Mouse (Mus musculus): ENCODE measurements around the gene Crx. TPM values are rescaled to one million over a fixed set of nuclear protein-coding genes. Genes with fewer than 3 reads are reported as not detected.

The Crx gene
- polyA plus RNA-seq, 1 experiment, result not detected

GRCm38 (mm10) chr7:15905861-15906260 lies 26.1 kb upstream of the Crx start:
- H3K27ac ChIP-seq (replicated peaks; ENCODE audit: low read depth, low read length), result no peak overlapping the region
- H3K4me3 ChIP-seq (ENCODE audit: insufficient read depth, low read depth, low read length), result no peak overlapping the region
- no peaks in the 10 kb centered on the region for H3K4me1 ChIP-seq (ENCODE audit: control insufficient read depth, insufficient read depth, insufficient read length, low read length)

DNA sequence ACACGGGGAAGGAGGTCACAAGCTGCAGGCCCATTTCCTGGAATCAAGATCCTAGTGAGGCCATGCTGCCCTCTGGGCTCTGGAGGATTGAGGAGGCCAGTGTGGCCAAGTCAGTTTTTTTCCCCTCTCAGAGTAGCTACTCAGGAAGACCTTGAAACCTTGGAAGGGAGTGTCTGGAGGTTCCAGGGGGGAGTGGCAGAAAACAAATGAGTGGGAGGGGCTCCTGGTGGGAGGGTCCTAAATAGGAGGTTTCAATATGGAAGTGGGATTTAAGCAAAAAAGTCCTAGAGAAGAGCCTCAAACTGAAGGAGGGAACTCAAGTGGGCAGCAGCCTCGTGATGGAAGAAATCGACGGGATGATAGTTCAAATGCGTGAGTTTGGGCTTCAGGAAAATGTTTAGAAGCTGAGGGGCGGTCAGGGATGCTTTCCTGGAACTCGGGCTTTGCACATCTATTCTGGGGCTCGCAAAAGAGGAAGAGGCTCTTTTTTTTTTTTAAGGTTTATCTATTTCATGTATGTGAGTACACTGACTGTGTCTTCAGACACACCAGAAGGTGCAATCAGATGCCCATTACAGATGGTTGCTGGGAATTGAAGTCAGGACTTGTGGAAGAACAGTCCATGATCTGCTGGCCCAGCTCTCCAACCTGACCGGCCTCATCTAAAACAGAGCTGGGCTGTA lies 21.7 kb upstream of the Crx start:
- H3K4me3 ChIP-seq (ENCODE audit: insufficient read depth, low read depth, low read length), result no peak overlapping the region
- H3K4me1 ChIP-seq (ENCODE audit: control insufficient read depth, insufficient read depth, insufficient read length, low read length), result no peaks in the 10 kb centered on the region
- no peak overlapping the region for H3K27ac ChIP-seq (replicated peaks; ENCODE audit: low read depth, low read length)

- no peaks in the 10 kb centered on the region for H3K4me1 ChIP-seq (ENCODE audit: control insufficient read depth, insufficient read depth, insufficient read length, low read length)
- no peak overlapping the region for H3K4me3 ChIP-seq (ENCODE audit: insufficient read depth, low read depth, low read length)
- H3K27ac ChIP-seq (replicated peaks; ENCODE audit: low read depth, low read length), result no peak overlapping the region
Measured at GRCm38 (mm10) chr7:15894251-15894650, 14.5 kb upstream of the Crx start.

GRCm38 (mm10) chr7:15884127-15884526 lies 4.4 kb upstream of the Crx start:
- no peak overlapping the region for H3K27ac ChIP-seq (replicated peaks; ENCODE audit: low read depth, low read length)
- H3K4me3 ChIP-seq (ENCODE audit: insufficient read depth, low read depth, low read length), result no peak overlapping the region
- H3K4me1 ChIP-seq (ENCODE audit: control insufficient read depth, insufficient read depth, insufficient read length, low read length), result no peaks in the 10 kb centered on the region

GRCm38 (mm10) chr7:15882317-15882716 lies 2.5 kb upstream of the Crx start, which contains the start of gene Crxos:
TSS of gene Crxos (plus strand) at chr7:15882617.
- Histone ChIP-seq H3K4me1 (ENCODE audit: control insufficient read depth, insufficient read depth, insufficient read length, low read length) (no peaks in the 10 kb centered on the region), H3K4me3 (ENCODE audit: insufficient read depth, low read depth, low read length) (no peak within 1 kb of the TSS), H3K27ac (replicated peaks; ENCODE audit: low read depth, low read length) (no peak within 1 kb of the TSS)

- Histone ChIP-seq H3K4me1 (ENCODE audit: control insufficient read depth, insufficient read depth, insufficient read length, low read length) (no peaks in the 10 kb centered on the region), H3K27ac (replicated peaks; ENCODE audit: low read depth, low read length) (no peak overlapping the region), H3K4me3 (ENCODE audit: insufficient read depth, low read depth, low read length) (no peak overlapping the region)
Measured at GRCm38 (mm10) chr7:15881831-15882230, 2.1 kb upstream of the Crx start.

DNA sequence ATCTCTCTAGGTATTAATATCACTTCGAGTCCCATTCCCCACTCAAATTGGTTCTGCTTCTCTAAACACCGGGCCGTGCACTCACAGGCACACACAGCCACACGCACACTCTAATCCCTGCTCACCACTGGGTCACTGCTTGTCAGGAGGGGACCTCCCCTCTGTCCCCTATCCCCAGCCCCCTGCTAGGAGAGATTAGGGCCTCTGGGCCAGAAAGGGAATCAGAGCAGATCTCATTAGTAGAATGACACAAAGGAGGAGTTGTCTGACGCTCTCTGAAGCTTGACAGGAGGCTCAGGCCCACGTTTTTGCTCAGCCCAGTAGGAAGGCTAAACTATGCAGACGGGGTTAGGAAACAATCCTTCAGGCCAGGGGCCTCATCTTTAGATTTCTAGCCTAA lies 1.6 kb upstream of the Crx start:
- H3K27ac ChIP-seq (replicated peaks; ENCODE audit: low read depth, low read length), result no peak overlapping the region

DNA sequence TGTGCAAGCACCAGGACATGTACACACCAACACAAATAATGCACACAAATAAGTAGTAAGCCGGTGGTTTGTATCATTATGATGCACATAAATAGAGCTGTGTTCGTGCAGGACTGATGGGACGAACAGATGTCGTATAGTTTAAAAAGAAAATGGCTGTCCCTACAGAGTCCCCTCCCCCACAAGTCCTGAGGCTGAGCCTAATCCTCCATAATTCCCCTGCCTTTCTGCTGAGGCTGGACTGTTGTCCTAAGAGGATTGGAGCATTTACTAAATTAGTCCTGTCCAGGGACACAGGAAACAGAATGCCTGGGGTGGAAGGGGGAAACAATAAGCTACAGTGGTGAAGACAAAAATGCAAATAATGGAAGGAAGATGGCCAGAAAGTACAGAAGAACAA lies 15.7 kb downstream of the Crx start:
- Histone ChIP-seq H3K4me3 (ENCODE audit: insufficient read depth, low read depth, low read length) (no peak overlapping the region), H3K4me1 (ENCODE audit: control insufficient read depth, insufficient read depth, insufficient read length, low read length) (no peaks in the 10 kb centered on the region), H3K27ac (replicated peaks; ENCODE audit: low read depth, low read length) (no peak overlapping the region)

More for the DNA sequence above, 1.6 kb upstream of the Crx start:
- Histone ChIP-seq H3K4me3 (ENCODE audit: insufficient read depth, low read depth, low read length) (no peak overlapping the region), H3K4me1 (ENCODE audit: control insufficient read depth, insufficient read depth, insufficient read length, low read length) (no peaks in the 10 kb centered on the region)

DNA sequence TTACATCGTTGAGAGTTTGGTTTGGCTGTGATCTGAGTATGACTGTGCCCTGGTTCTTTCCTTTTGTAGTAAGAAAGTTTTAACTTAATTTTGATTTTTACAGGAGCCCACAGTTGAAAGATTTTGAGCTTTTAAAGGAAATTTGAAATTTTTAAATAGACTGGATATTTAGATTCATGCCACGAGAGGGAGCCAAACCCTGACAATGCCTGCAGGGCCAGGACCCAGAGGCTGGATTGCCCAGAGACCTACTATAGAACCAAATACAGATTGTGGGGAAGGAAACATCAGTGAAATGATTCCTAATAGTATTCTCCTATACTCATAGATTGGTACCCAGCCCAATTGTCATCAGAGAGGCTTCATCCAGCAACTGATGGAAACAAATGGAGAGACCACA lies 20.1 kb downstream of the Crx start:
- H3K4me3 ChIP-seq (ENCODE audit: insufficient read depth, low read depth, low read length), result no peak overlapping the region
- H3K27ac ChIP-seq (replicated peaks; ENCODE audit: low read depth, low read length), result no peak overlapping the region
- no peaks in the 10 kb centered on the region for H3K4me1 ChIP-seq (ENCODE audit: control insufficient read depth, insufficient read depth, insufficient read length, low read length)

GRCm38 (mm10) chr7:15839578-15839977 lies 40.2 kb downstream of the Crx start, which contains the start of gene Obox6:
TSS of gene Obox6 (minus strand) at chr7:15839678.
- H3K27ac ChIP-seq (replicated peaks; ENCODE audit: low read depth, low read length), result no peak within 1 kb of the TSS
- H3K4me1 ChIP-seq (ENCODE audit: control insufficient read depth, insufficient read depth, insufficient read length, low read length), result no peaks in the 10 kb centered on the region
- H3K4me3 ChIP-seq (ENCODE audit: insufficient read depth, low read depth, low read length), result no peak within 1 kb of the TSS

Other genes with a start within 250 kb of the Crx start
- not detected in 2 replicates for gene Obox3, start 240.1 kb downstream of the Crx start, polyA plus RNA-seq (2012; ENCODE audit: insufficient read depth, insufficient read length, missing spikeins)
- gene Obox5, start 129.8 kb downstream of the Crx start, polyA plus RNA-seq (2012; ENCODE audit: insufficient read depth, insufficient read length, missing spikeins), result not detected in 2 replicates
- gene Obox6, start 40.3 kb downstream of the Crx start, polyA plus RNA-seq (2012; ENCODE audit: insufficient read depth, insufficient read length, missing spikeins), result not detected in 2 replicates
- gene Crxos, start 2.6 kb upstream of the Crx start, polyA plus RNA-seq (2012; ENCODE audit: insufficient read depth, insufficient read length, missing spikeins), result not detected in 2 replicates
- 320 and 478 TPM in 2 replicates for gene Selenow, start 42.4 kb upstream of the Crx start, polyA plus RNA-seq (2012; ENCODE audit: insufficient read depth, insufficient read length, missing spikeins)
- gene Nop53, start 66.1 kb upstream of the Crx start, polyA plus RNA-seq (2012; ENCODE audit: insufficient read depth, insufficient read length, missing spikeins), result 86.7 and 98.8 TPM in 2 replicates
- gene Ehd2, start 87.6 kb upstream of the Crx start, polyA plus RNA-seq (2012; ENCODE audit: insufficient read depth, insufficient read length, missing spikeins), result 141 and 148 TPM in 2 replicates
- 6.1 and 7.4 TPM in 2 replicates for gene Bicra, start 168.0 kb upstream of the Crx start, polyA plus RNA-seq (2012; ENCODE audit: insufficient read depth, insufficient read length, missing spikeins)
- not detected in 2 replicates for gene Zfp541, start 181.8 kb upstream of the Crx start, polyA plus RNA-seq (2012; ENCODE audit: insufficient read depth, insufficient read length, missing spikeins)
- 132 and 141 TPM in 2 replicates for gene Napa, start 218.5 kb upstream of the Crx start, polyA plus RNA-seq (2012; ENCODE audit: insufficient read depth, insufficient read length, missing spikeins)
- 13.2 and 18.1 TPM in 2 replicates for gene Kptn, start 239.9 kb upstream of the Crx start, polyA plus RNA-seq (2012; ENCODE audit: insufficient read depth, insufficient read length, missing spikeins)
- gene Slc8a2, start 249.9 kb upstream of the Crx start, polyA plus RNA-seq (2012; ENCODE audit: insufficient read depth, insufficient read length, missing spikeins), result not detected in 2 replicates

All from brown adipose tissue, adult 24 weeks (tissue).